Mouse (Mus musculus) lung, embryonic 16.5 days (tissue): ENCODE data around the gene Ccdc173. TPM values are rescaled to one million over a fixed set of nuclear protein-coding genes. Genes with fewer than 3 reads are reported as not detected.

Experiments
- ATAC-seq: fragments of 200-750 bp; cut with Nextera tagmentation; 2 replicates; pipeline ENCODE4 v1.8.0; 2017; ENCODE audit warnings: low read depth, mild to moderate bottlenecking, moderate library complexity
- H3K27ac ChIP-seq: fragments of 300-500 bp; sonication (generic); 2 replicates; pipeline ENCODE4 v1.5.1; 2014; ENCODE audit warnings: mild to moderate bottlenecking, control low read depth, low read length
- H3K27me3 ChIP-seq: fragments of 300-500 bp; sonication (generic); 2 replicates; pipeline ENCODE4 v1.6.1; 2014; ENCODE audit warnings: low read depth, low read length, mixed read lengths; ENCODE audit not compliant: control insufficient read depth, insufficient read depth
- H3K36me3 ChIP-seq: fragments of 300-500 bp; sonication (generic); 2 replicates; pipeline ENCODE4 v1.6.1; 2014; ENCODE audit warnings: low read length; ENCODE audit not compliant: control insufficient read depth, insufficient read depth
- H3K4me1 ChIP-seq: fragments of 300-500 bp; sonication (generic); replicated peaks from 2 replicates; pipeline ENCODE4 v1.6.1; 2014; ENCODE audit warnings: low read length, mixed read lengths; ENCODE audit not compliant: control insufficient read depth, insufficient read depth
- H3K4me2 ChIP-seq: fragments of 300-500 bp; sonication (generic); 2 replicates; pipeline ENCODE4 v1.6.1; 2014; ENCODE audit warnings: low read depth, low read length, control low read depth
- H3K4me3 ChIP-seq: fragments of 300-500 bp; sonication (generic); 2 replicates; pipeline ENCODE4 v1.5.1; 2014; ENCODE audit warnings: mild to moderate bottlenecking, low read length, control low read depth
- H3K9ac ChIP-seq: fragments of 300-500 bp; sonication (generic); 2 replicates; pipeline ENCODE4 v1.6.1; 2014; ENCODE audit warnings: low read length, control low read depth
- H3K9me3 ChIP-seq: fragments of 300-500 bp; sonication (generic); 2 replicates; pipeline ENCODE4 v1.6.1; 2016; ENCODE audit warnings: low read length; ENCODE audit not compliant: control insufficient read depth
- WGBS: fragments of 180-500 bp; shearing (Covaris S2); extraction: QIAGEN DNeasy Blood & Tissue Kit; methylation state at CpG from one replicate; pipeline ENCODE4 v1.1.7; 2014; 5-methylcytosine and 5-hydroxymethylcytosine counted together
- polyA plus RNA-seq: library from polyadenylated mRNA; unstranded; fragments of >200 nt; fragmentation: Nextera tagmentation; extraction: Ambion mirVana; gene quantifications from 2 replicates; pipeline ENCODE4 v1.2.1, GENCODE M21; 2015

Gene Ccdc173
- 3.0 and 3.4 TPM in 2 replicates for polyA plus RNA-seq

DNA sequence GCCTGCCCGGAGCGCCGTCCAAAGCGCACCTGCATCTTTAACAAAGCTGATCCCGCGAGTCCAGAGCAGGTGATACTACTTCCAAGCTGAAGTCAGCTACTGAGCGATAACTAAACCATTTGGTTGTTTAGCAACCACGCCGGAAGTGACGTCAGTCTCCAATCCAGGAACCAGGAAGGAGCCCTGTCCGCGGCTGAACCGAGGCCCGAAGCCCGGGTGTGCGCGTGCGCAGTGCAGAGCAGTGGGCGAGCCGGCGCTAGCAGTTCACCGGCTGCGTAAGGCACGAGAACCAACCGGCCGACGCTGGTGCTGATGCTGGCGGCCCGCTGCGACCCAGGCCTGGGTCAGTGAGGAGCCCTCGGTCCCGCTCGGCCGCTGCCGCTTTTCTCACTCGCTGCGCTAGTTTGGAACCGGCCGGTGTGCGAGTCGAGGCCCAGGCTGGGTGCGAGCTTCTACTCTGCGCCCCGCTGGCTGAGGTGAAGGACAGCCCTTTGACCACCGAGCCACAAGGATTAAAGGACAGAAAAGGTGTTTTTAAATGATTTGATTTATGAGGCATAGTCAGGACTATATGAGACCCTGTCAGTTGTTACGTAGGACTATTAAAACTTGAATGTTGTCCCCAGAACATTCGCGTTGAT, at the start of gene Ccdc173, which contains the start of gene Phospho2:
Gene Ccdc173 (minus strand): TSS at position 147 of the 641 bp plus-strand sequence.
Gene Phospho2 (plus strand): TSS at position 195 of the 641 bp plus-strand sequence.
- Histone ChIP-seq H3K4me1 (peaks cover 8% of the 10 kb centered on the region; the same call in 1 of the 2 replicates), H3K4me3 (peak within 1 kb of the TSS; percentile 86), H3K36me3 (peaks cover 5% of the 10 kb centered on the region; the same call in 1 of the 2 replicates), H3K4me2 (peak within 1 kb of the TSS; percentile 91), H3K9ac (peak within 1 kb of the TSS; percentile 89), H3K9me3 (no peaks in the 10 kb centered on the region), H3K27me3 (no peaks in the 10 kb centered on the region), H3K27ac (peak within 1 kb of the TSS; percentile 78)
- WGBS: 1% methylated on average over 48 of the region's 48 CpGs
- peak; percentile 98 for ATAC-seq

DNA sequence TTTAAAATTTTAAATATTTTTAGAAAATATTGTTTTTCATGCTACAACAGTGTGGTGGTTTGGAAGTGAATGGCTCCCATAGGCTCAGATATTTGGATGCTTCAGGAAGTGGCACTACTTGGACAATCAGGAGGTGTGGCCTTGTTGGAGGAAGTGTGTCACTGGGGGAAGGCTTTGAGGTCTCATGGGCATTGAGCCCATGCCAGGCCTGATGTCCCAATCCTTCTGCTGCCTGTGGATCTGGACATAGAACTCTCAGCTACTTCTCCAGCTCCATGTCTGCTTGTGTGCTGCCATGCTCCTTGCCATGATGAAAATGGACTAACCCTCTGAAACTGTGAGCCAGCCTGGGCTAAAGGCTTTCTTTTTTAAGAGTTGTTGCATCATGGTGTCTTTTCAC, 49.3 kb upstream of the Ccdc173 start:
- ATAC-seq: no peak

DNA sequence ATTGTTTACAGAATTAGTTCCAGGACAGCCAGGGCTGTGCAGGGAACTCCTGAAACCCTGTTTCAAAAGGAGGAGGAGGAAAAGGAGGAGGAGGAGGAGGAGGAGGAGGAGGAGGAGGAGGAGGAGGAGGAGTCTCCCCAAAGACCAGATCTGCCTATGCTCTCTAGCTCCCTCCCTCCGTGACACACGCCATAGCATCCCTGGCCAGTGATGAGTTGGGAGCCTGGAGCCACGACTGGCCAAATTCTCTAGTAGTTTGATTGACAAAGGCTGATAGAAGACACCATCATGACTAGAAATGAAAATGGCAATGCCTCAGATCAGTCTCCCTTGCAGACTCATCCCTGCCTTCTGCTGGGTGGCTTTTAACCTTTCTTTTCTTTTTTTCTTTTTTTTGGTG, 48.6 kb upstream of the Ccdc173 start:
- Histone ChIP-seq H3K27me3 (no peaks in the 10 kb centered on the region), H3K9ac (no peak overlapping the region), H3K36me3 (peaks cover 10% of the 10 kb centered on the region; the same call in 1 of the 2 replicates), H3K4me1 (no peaks in the 10 kb centered on the region), H3K4me3 (no peak overlapping the region), H3K9me3 (no peaks in the 10 kb centered on the region), H3K27ac (no peak overlapping the region), H3K4me2 (no peak overlapping the region)
- ATAC-seq: no peak
- WGBS: 26% methylated on average over 3 of the region's 3 CpGs

More for the DNA sequence above, 49.3 kb upstream of the Ccdc173 start:
- H3K9ac ChIP-seq: no peak overlapping the region
- H3K36me3 ChIP-seq: peaks cover 7% of the 10 kb centered on the region; the same call in 1 of the 2 replicates
- H3K4me1 ChIP-seq: no peaks in the 10 kb centered on the region
- no peak overlapping the region for H3K27ac ChIP-seq
- no peak overlapping the region for H3K4me3 ChIP-seq
- no peaks in the 10 kb centered on the region for H3K9me3 ChIP-seq
- no peak overlapping the region for H3K4me2 ChIP-seq
- no peaks in the 10 kb centered on the region for H3K27me3 ChIP-seq

DNA sequence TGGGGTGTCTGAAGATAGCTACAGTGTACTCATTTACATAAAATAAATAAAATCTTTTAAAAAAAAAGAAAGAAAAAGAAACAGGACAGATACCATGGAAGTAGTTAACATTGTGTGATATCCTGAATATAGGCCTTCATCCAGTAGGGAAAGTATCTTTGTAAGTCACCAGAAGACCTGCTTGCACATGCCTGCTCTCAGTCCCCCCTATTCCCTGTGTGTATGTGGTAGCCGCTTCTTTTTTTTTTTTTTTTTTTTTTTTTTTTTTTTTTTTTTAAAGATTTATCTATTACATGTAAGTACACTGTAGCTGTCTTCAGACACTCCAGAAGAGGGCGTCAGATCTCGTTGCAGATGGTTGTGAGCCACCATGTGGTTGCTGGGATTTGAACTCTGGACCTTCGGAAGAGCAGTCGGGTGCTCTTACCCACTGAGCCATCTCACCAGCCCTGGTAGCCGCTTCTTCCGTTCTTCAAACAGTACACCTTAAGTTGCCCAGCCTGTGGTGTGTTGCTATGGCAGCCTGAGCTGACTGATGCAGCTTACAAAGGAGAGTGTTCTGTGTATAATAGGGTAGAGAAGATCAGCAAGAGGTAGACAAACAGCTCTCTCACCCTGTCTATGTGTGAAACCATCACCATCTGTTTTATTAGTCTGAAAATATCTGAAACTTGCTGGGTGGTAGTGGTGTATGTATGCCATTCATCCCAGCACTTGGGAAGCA, 48.0 kb upstream of the Ccdc173 start:
- H3K36me3 ChIP-seq: peaks cover 13% of the 10 kb centered on the region; the same call in 1 of the 2 replicates
- no peak overlapping the region for H3K27ac ChIP-seq
- no peaks in the 10 kb centered on the region for H3K9me3 ChIP-seq
- no peaks in the 10 kb centered on the region for H3K27me3 ChIP-seq
- no peak overlapping the region for H3K4me3 ChIP-seq
- WGBS: 74% methylated on average over 7 of the region's 7 CpGs
- H3K4me1 ChIP-seq: no peaks in the 10 kb centered on the region
- H3K9ac ChIP-seq: no peak overlapping the region
- H3K4me2 ChIP-seq: no peak overlapping the region
- no peak for ATAC-seq

DNA sequence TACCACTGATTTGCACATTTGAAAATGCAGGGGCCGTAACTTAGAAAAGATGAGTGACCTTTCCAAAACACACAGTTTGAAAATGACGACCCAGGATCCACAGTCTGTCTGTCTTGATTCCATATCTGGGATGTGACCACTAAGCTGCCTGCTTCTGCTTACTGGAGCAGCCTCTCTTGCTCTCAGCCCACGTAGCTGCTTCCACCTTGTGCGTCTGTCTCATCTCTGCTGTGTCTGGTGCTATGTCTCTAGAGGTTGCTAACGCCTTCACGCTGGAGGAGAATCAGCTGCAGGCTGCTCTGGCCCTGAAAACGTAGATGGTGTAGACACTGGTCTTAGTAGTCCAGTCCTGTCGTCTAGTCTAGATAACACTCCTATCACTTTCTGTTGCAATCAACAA, 40.7 kb upstream of the Ccdc173 start:
- peaks cover 24% of the 10 kb centered on the region for H3K36me3 ChIP-seq
- no peak overlapping the region for H3K4me3 ChIP-seq
- no peaks in the 10 kb centered on the region for H3K27me3 ChIP-seq
- WGBS: 88% methylated on average over 8 of the region's 8 CpGs
- ATAC-seq: no peak
- no peak overlapping the region for H3K27ac ChIP-seq
- no peaks in the 10 kb centered on the region; the same call in 1 of the 2 replicates for H3K4me1 ChIP-seq
- H3K9ac ChIP-seq: no peak overlapping the region
- H3K9me3 ChIP-seq: no peaks in the 10 kb centered on the region
- no peak overlapping the region for H3K4me2 ChIP-seq

DNA sequence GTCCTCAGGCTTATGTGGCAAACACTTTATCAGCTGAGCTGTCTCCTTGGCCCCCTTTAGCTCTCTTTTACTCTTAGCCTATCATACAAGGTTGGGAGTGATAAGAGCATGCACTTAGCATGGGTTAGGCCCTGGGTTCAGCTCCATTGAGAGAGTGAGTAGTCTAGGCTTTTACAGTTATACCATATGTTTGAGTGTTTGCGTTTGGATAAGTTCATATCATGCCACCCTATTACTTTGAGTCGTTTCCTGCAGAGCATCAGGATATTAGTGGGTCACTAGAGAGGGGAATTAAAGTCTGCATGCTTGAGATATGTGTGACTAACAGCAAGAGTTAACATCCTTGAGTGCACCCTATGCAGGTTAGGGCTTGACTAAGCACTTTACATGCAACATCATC, 40.3 kb upstream of the Ccdc173 start:
- no peaks in the 10 kb centered on the region; the same call in 1 of the 2 replicates for H3K4me1 ChIP-seq
- no peaks in the 10 kb centered on the region for H3K9me3 ChIP-seq
- WGBS: 67% methylated on average over 2 of the region's 2 CpGs
- H3K27me3 ChIP-seq: no peaks in the 10 kb centered on the region
- no peak overlapping the region for H3K4me3 ChIP-seq
- no peak for ATAC-seq
- H3K36me3 ChIP-seq: peaks cover 22% of the 10 kb centered on the region
- H3K9ac ChIP-seq: no peak overlapping the region
- no peak overlapping the region for H3K27ac ChIP-seq
- H3K4me2 ChIP-seq: no peak overlapping the region

DNA sequence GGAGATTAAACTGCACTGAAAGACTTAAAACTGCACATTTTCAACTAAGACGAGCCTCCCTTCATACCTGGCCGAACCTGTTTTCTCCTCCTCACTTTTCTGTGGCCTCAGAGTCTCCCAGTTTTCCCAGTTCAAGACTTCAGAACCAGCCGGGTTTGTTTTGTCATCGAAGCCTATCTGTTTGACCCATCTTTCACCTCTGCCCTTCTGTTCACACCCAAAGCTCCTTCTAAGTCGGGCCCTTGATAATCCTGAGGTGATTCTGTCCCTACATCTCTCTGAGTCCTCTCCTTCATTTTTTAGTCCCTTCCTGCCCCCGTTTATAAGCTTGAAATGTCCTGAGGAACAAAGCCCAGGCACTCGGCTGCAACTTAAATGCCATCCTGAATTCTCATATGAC, 38.7 kb upstream of the Ccdc173 start:
- Histone ChIP-seq H3K27me3 (no peaks in the 10 kb centered on the region), H3K9ac (no peak overlapping the region), H3K4me1 (peaks cover 4% of the 10 kb centered on the region; the same call in 1 of the 2 replicates), H3K36me3 (peaks cover 14% of the 10 kb centered on the region), H3K9me3 (no peaks in the 10 kb centered on the region), H3K27ac (no peak overlapping the region), H3K4me2 (no peak overlapping the region), H3K4me3 (no peak overlapping the region)
- 23% methylated on average over 7 of the region's 7 CpGs for WGBS
- ATAC-seq: no peak

DNA sequence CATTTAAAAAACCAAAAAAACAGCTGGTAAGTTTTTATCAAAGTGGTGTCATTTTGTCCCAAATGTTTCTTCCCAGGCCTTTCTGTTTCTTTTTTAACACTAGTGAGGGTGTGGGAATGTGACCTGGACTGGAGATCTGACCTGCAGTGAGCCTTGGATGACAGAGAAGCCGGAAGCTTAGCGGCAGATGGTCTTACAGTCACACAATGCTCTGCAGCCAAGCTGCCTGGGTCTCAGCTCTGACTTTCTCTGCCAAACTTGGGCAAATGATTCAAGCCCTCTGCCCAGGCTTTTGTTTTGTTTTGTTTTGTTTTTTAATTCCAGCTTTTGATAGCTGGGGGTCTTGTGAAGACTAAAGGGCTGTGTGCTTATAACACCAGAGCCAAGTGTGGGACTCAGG, 37.0 kb upstream of the Ccdc173 start:
- Histone ChIP-seq H3K36me3 (peaks cover 10% of the 10 kb centered on the region), H3K9ac (no peak overlapping the region; the same call in 1 of the 2 replicates), H3K27ac (peak overlapping the region; percentile 50), H3K4me1 (peaks cover 8% of the 10 kb centered on the region), H3K9me3 (no peaks in the 10 kb centered on the region), H3K27me3 (no peaks in the 10 kb centered on the region), H3K4me2 (peak overlapping the region; percentile 15; the same call in 1 of the 2 replicates), H3K4me3 (no peak overlapping the region)
- ATAC-seq: no peak
- 44% methylated on average over 2 of the region's 2 CpGs for WGBS

DNA sequence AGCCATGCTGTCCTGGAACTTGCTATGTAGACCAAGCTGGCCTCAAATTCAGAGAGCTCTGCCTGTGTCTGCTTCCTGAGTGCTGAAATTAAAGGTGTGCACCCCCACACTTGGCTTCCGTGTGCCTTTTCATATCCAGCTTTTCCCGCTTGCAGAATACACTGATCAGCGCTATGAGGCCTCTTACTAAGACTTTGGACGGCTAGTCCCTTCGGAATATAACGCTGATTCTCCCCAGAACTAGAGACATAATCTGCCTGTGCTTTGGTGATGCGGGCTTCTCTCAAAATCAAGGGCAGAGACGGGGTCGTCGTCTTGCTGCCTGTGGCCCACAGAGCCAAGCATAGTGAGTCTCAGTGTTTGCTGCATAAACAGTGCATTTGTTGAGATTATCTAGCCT, 36.5 kb upstream of the Ccdc173 start:
- Histone ChIP-seq H3K4me2 (no peak overlapping the region), H3K4me3 (no peak overlapping the region), H3K27ac (peak overlapping the region; percentile 17), H3K9ac (no peak overlapping the region; the same call in 1 of the 2 replicates), H3K9me3 (no peaks in the 10 kb centered on the region), H3K4me1 (peaks cover 9% of the 10 kb centered on the region), H3K27me3 (no peaks in the 10 kb centered on the region), H3K36me3 (peaks cover 5% of the 10 kb centered on the region; the same call in 1 of the 2 replicates)
- 59% methylated on average over 10 of the region's 10 CpGs for WGBS
- ATAC-seq: no peak
